Mouse (Mus musculus): ENCODE measurements around the gene Lin54.

- TF ChIP-seq CTCF (IDR thresholded peaks at IDR 0.05; ENCODE audit: control insufficient read depth, insufficient read depth, insufficient read length) = no peak
- no peak for TF ChIP-seq FOSL1 (IDR thresholded peaks at IDR 0.05; ENCODE audit: insufficient read depth, low read length, poor library complexity, severe bottlenecking)
- TF ChIP-seq USF1 (IDR thresholded peaks at IDR 0.05; ENCODE audit: low read depth) = no peak
- no peak for TF ChIP-seq MYOD1 (IDR thresholded peaks at IDR 0.05; ENCODE audit: control insufficient read depth, insufficient read length, low read depth)
Measured at GRCm38 (mm10) chr5:100477604-100478003, 22.8 kb downstream of the Lin54 start.
